Mouse (Mus musculus): ENCODE measurements around the gene Amh. TPM values are rescaled to one million over a fixed set of nuclear protein-coding genes. Genes with fewer than 3 reads are reported as not detected.

Gene Amh
- polyA plus RNA-seq (2017; shearing (Covaris generic)), result not detected

DNA sequence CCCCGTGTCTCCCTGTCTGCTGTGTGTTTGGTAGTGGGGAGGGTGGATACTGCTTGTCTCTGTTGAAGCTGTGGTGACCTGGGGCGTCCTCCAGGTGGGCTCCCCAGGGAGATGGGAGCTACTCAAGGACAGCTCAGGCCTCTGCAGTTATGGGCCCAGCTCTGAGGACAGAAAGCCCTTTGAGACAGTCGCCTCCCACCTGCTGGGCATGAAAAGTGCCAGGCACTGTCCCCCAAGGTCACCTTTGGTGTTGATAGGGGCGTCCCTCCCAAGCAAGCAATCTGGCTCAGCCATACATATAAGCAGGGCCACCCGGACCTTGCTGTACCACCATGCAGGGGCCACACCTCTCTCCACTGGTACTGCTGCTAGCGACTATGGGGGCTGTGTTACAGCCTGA lies at the start of gene Amh:
Gene Amh (plus strand): TSS at position 328 of the 400 bp plus-strand sequence.

DNA sequence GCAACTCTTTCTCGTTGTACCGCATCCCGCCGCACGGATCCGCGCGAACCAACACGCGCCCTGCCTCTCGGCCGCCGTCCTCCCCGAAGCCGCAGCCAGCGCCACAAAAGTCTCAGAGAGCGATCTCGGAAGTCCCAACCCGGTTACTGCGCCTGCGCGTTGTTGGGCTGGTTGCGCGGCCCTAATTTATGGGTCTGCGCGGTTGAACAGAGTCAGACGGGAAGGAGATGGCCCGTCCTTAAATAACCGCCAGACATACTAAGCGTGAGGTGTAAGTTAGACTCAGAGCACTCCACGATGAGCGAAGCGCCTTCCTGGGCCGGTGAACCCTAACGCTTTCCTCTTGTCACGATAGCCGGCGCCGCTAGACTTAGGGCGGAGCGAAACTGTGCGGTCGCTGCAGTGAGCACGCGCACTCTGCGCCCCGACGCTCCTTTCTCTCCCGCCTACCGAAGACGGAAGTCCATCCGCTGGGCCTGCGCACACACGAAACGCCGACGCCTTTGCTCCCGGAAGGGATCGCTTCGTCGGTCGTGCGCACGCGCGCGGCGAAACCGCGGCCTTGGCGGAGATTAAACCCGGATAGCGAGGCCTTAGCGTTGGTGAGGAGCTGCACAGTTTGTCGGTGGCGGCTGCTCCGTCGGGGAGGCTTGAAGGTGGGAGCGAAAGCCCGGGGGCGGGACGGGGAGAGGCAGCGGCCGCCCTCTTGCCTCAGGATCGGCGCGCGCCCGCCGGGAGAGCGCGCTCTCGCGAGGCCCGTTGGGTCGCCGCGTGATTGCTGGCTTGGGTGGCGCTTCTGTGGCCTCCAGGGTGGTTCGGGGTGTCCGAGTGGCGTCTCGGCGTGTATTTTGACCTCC lies 6.7 kb upstream of the Amh start, which contains the start of the genes Sf3a2 and Plekhj1:
Gene Sf3a2 (plus strand): TSS at position 49 of the 857 bp plus-strand sequence.
Gene Plekhj1 (minus strand): TSS at position 477 of the 857 bp plus-strand sequence.

DNA sequence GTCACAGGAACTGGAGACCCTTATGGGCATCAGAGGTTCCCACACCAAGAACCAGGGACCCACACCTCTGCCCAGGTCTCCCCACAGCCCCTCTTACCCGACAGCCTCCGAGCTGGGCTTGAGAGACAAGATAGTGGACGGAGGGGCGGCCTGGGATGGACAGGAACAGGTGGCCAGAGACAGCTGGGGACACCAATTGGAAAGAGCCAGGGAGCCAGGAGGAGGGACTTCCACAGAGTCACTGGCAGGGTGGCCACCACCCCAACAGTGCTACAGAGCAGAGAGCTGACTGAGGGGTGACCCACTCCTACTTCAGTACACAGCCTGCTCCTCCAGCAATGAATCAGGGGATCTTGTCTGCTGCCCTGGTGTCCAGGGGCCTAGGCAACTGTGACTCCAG lies 8.3 kb downstream of the Amh start, which contains the start of gene Jsrp1:
Gene Jsrp1 (minus strand): TSS at position 133 of the 400 bp plus-strand sequence.

DNA sequence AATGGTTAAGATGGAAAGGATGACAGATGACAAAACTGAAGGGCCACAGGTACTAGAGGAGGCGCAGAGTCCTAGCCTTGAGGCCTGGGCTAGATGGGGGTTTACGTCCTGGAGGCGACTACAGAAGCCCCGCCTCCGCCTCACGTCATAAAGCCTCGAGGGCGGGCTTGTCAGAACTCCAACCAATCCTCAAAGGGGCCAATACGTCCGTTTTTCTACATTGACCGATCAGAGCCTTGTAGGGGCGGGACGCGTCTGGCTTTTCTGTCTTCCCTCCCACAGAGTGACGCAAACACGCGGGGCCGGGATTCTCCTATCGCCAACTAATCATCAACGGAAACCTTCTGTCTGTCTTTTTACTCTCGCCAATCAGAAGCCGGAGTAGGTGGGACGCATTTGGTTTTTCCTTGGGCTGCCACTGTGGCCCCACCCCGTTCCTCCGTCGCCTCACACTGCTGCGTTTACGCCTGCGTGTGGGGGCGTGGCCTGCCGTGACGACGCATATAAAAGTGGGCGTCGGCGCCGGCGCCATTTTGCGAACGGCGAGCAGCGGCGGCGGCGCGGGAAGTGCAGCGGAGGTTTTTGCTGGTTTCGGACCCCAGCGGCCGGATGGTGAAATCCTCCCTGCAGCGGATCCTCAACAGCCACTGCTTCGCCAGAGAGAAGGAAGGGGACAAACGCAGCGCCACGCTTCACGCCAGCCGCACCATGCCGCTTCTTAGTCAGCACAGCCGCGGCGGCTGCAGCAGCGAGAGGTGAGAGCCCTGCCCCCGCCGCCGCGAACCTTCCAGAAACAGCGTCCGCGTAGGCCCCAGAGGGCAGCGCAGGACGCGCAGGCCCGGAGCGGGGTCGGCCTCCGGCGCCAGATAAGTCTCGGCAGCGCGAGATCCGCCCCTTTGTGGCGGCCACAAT lies 21.4 kb downstream of the Amh start, which contains the start of gene Oaz1:
Gene Oaz1 (plus strand): TSS at position 506 of the 912 bp plus-strand sequence.

DNA sequence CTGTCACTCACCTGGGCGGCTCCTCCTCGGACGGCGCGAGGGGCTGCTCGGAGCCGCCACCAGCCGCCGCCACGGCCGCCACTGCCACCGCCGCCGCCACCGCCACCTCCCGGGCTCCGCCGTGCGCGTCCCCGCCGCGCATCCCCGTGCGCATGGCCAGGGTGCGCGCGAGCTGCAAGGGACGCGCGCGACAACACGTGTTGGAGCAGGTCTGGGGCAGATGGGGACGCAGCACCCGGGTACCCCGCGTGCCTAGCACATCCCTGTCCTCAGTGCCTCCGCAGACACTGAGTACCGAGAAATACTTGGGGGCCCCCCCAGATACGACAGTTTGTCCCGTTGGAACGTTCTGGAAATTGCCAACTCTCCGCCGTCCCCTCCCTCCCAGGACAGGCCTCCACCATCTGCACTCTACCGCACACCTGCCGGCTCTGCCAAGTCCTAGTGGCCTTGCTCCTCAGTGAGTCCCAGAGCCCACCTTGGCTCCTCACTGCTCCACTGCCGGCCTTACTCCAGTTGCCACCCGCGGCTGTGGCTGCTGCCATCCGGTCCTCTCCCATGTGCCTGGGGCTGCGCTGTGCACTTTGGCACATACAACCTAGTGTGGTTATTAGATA lies 39.0 kb downstream of the Amh start, which contains the start of gene Lingo3:
Gene Lingo3 (minus strand): TSS at position 109 of the 617 bp plus-strand sequence.

DNA sequence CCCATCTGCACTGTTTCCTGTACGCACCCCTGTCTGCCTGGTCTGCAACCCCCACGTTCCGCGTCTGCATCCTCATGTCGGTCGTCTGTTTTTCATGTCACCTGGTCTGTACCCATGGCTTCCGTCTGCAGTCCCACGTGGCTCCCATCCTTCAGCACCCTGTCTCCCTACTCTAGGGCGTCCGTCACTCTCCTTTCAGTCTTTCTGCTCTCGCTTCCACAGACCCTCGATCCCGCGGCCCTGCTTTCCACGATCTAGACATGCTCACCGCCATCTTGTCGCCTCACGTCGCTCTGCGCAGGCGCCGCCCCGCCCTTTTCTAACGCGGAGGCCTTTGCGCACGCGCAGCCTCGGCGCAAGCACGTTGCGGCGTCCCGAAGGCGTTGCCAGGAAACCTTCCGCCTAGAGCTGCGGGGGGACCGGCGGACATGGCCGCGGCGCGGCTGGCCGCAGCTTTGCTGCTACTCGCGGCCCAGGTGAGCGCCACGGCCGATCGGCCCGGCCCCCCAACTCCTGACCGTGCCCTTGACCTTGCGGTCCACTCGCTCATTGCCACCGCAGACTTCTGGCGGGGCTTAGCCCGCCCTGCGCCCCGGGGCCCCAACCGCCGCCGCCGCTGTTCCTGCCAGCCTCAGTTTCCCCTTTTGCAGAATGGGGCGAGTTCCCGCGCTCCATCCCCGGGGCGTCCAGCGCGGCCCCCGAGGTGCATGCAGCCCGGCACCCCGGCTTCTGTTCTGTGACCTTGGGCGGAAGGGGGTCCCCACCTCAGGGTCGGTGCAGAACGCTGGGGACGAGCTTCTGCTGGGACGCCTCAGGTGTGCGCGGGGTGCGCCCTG lies 50.1 kb downstream of the Amh start, which contains the start of the genes Lsm7 and Sppl2b:
Gene Lsm7 (minus strand): TSS at position 297 of the 836 bp plus-strand sequence.
Gene Sppl2b (plus strand): TSS at position 363 of the 836 bp plus-strand sequence.

Other genes starting within 250 kb of the Amh start
- gene Rexo1, start 243.7 kb upstream of the Amh start, polyA plus RNA-seq (2017; shearing (Covaris generic)), result 62.2 TPM
- 13.2 TPM for gene Klf16, start 227.9 kb upstream of the Amh start, polyA plus RNA-seq (2017; shearing (Covaris generic))
- gene Abhd17a, start 214.9 kb upstream of the Amh start, polyA plus RNA-seq (2017; shearing (Covaris generic)), result 152 TPM
- gene Scamp4, start 202.4 kb upstream of the Amh start, polyA plus RNA-seq (2017; shearing (Covaris generic)), result 115 TPM
- gene Adat3, start 202.4 kb upstream of the Amh start, polyA plus RNA-seq (2017; shearing (Covaris generic)), result 5.7 TPM
- gene Gm49322, start 199.2 kb upstream of the Amh start, polyA plus RNA-seq (2017; shearing (Covaris generic)), result 9.3 TPM
- 306 TPM for gene Csnk1g2, start 182.4 kb upstream of the Amh start, polyA plus RNA-seq (2017; shearing (Covaris generic))
- 43.9 TPM for gene Btbd2, start 148.2 kb upstream of the Amh start, polyA plus RNA-seq (2017; shearing (Covaris generic))
- gene Mknk2, start 127.1 kb upstream of the Amh start, polyA plus RNA-seq (2017; shearing (Covaris generic)), result 212 TPM
- gene Mob3a, start 103.3 kb upstream of the Amh start, polyA plus RNA-seq (2017; shearing (Covaris generic)), result 325 TPM
- 156 TPM for gene Izumo4, start 103.1 kb upstream of the Amh start, polyA plus RNA-seq (2017; shearing (Covaris generic))
- 71.7 TPM for gene Ap3d1, start 63.0 kb upstream of the Amh start, polyA plus RNA-seq (2017; shearing (Covaris generic))
- 17.6 TPM for gene Dot1l, start 50.0 kb upstream of the Amh start, polyA plus RNA-seq (2017; shearing (Covaris generic))
- gene Sf3a2, start 7.0 kb upstream of the Amh start, polyA plus RNA-seq (2017; shearing (Covaris generic)), result 74.2 TPM
- 275 TPM for gene Plekhj1, start 6.6 kb upstream of the Amh start, polyA plus RNA-seq (2017; shearing (Covaris generic))
- gene Jsrp1, start 8.3 kb downstream of the Amh start, polyA plus RNA-seq (2017; shearing (Covaris generic)), result not detected
- 1,936 TPM for gene Oaz1, start 21.4 kb downstream of the Amh start, polyA plus RNA-seq (2017; shearing (Covaris generic))
- gene Lingo3, start 38.8 kb downstream of the Amh start, polyA plus RNA-seq (2017; shearing (Covaris generic)), result not detected
- 181 TPM for gene Lsm7, start 50.0 kb downstream of the Amh start, polyA plus RNA-seq (2017; shearing (Covaris generic))
- 28.4 TPM for gene Sppl2b, start 50.0 kb downstream of the Amh start, polyA plus RNA-seq (2017; shearing (Covaris generic))
- gene Tmprss9, start 66.6 kb downstream of the Amh start, polyA plus RNA-seq (2017; shearing (Covaris generic)), result 0.08 TPM
- gene Timm13, start 95.7 kb downstream of the Amh start, polyA plus RNA-seq (2017; shearing (Covaris generic)), result 222 TPM
- 18.1 TPM for gene Lmnb2, start 113.0 kb downstream of the Amh start, polyA plus RNA-seq (2017; shearing (Covaris generic))
- 47.2 TPM for gene Gadd45b, start 124.8 kb downstream of the Amh start, polyA plus RNA-seq (2017; shearing (Covaris generic))
- gene Gng7, start 209.7 kb downstream of the Amh start, polyA plus RNA-seq (2017; shearing (Covaris generic)), result 0.23 TPM
- 0.13 TPM for gene Diras1, start 220.4 kb downstream of the Amh start, polyA plus RNA-seq (2017; shearing (Covaris generic))
- 22.2 TPM for gene Slc39a3, start 232.2 kb downstream of the Amh start, polyA plus RNA-seq (2017; shearing (Covaris generic))

All from CD4-positive, CD25-positive, alpha-beta regulatory T cell (primary cell).